Mouse (Mus musculus): Measurements from ENCODE around the gene Bpifb6. TPM values are rescaled to one million over a fixed set of nuclear protein-coding genes. Genes with fewer than 3 reads are reported as not detected.

Bpifb6 gene
- polyA plus RNA-seq (2015; fragmentation: Illumina TruSeq; extraction: RNeasy Lipid Tissue Mini Kit (QIAGEN cat#74804); ENCODE audit: insufficient read depth, low replicate concordance): not detected

GRCm38 (mm10) chr2:153900088-153900487 lies at the start of gene Bpifb6:
Bpifb6 (plus strand) TSS chr2:153900388.

GRCm38 (mm10) chr2:153870984-153871383 lies 29.2 kb upstream of the Bpifb6 start, which contains the start of gene Sun5:
Sun5 (minus strand) TSS chr2:153871084.

GRCm38 (mm10) chr2:153874745-153875144 lies 25.4 kb upstream of the Bpifb6 start, which contains the start of gene Bpifb2:
Bpifb2 (plus strand) TSS chr2:153875045.

GRCm38 (mm10) chr2:153917930-153918329 lies 17.7 kb downstream of the Bpifb6 start, which contains the start of gene Bpifb3:
Bpifb3 (plus strand) TSS chr2:153918230.

GRCm38 (mm10) chr2:153937843-153938242 lies 37.7 kb downstream of the Bpifb6 start, which contains the start of gene Bpifb4:
Bpifb4 (plus strand) TSS chr2:153938212.

Other genes starting within 250 kb of the Bpifb6 start
- not detected for gene Dnmt3c, start 203.7 kb upstream of the Bpifb6 start, polyA plus RNA-seq (2015; fragmentation: Illumina TruSeq; extraction: RNeasy Lipid Tissue Mini Kit (QIAGEN cat#74804); ENCODE audit: insufficient read depth, low replicate concordance)
- 181 TPM for gene Mapre1, start 159.1 kb upstream of the Bpifb6 start, polyA plus RNA-seq (2015; fragmentation: Illumina TruSeq; extraction: RNeasy Lipid Tissue Mini Kit (QIAGEN cat#74804); ENCODE audit: insufficient read depth, low replicate concordance)
- gene Efcab8, start 120.5 kb upstream of the Bpifb6 start, polyA plus RNA-seq (2015; fragmentation: Illumina TruSeq; extraction: RNeasy Lipid Tissue Mini Kit (QIAGEN cat#74804); ENCODE audit: insufficient read depth, low replicate concordance): 0.17 TPM
- not detected for gene Sun5, start 29.3 kb upstream of the Bpifb6 start, polyA plus RNA-seq (2015; fragmentation: Illumina TruSeq; extraction: RNeasy Lipid Tissue Mini Kit (QIAGEN cat#74804); ENCODE audit: insufficient read depth, low replicate concordance)
- gene Bpifb2, start 25.3 kb upstream of the Bpifb6 start, polyA plus RNA-seq (2015; fragmentation: Illumina TruSeq; extraction: RNeasy Lipid Tissue Mini Kit (QIAGEN cat#74804); ENCODE audit: insufficient read depth, low replicate concordance): not detected
- not detected for gene Bpifb3, start 17.8 kb downstream of the Bpifb6 start, polyA plus RNA-seq (2015; fragmentation: Illumina TruSeq; extraction: RNeasy Lipid Tissue Mini Kit (QIAGEN cat#74804); ENCODE audit: insufficient read depth, low replicate concordance)
- gene Bpifb4, start 37.8 kb downstream of the Bpifb6 start, polyA plus RNA-seq (2015; fragmentation: Illumina TruSeq; extraction: RNeasy Lipid Tissue Mini Kit (QIAGEN cat#74804); ENCODE audit: insufficient read depth, low replicate concordance): not detected
- not detected for gene Bpifa6, start 74.6 kb downstream of the Bpifb6 start, polyA plus RNA-seq (2015; fragmentation: Illumina TruSeq; extraction: RNeasy Lipid Tissue Mini Kit (QIAGEN cat#74804); ENCODE audit: insufficient read depth, low replicate concordance)
- not detected for gene Bpifa2, start 107.9 kb downstream of the Bpifb6 start, polyA plus RNA-seq (2015; fragmentation: Illumina TruSeq; extraction: RNeasy Lipid Tissue Mini Kit (QIAGEN cat#74804); ENCODE audit: insufficient read depth, low replicate concordance)
- not detected for gene Bpifa3, start 229.9 kb downstream of the Bpifb6 start, polyA plus RNA-seq (2015; fragmentation: Illumina TruSeq; extraction: RNeasy Lipid Tissue Mini Kit (QIAGEN cat#74804); ENCODE audit: insufficient read depth, low replicate concordance)
- not detected for gene Bpifa1, start 242.5 kb downstream of the Bpifb6 start, polyA plus RNA-seq (2015; fragmentation: Illumina TruSeq; extraction: RNeasy Lipid Tissue Mini Kit (QIAGEN cat#74804); ENCODE audit: insufficient read depth, low replicate concordance)